Mouse (Mus musculus) urinary bladder, postnatal 14 days (tissue): ENCODE data around the gene Cdx2.

ENCODE experiments used
- DNase-seq: peaks from one replicate; pipeline ENCODE4 v3.0.0; 2021; ENCODE audit warnings: low spot score

Cdx2 gene

GRCm38 (mm10) chr5:147292506-147293120 is 14.5 kb downstream of the Cdx2 start:
- DNase-seq = no peak

DNA sequence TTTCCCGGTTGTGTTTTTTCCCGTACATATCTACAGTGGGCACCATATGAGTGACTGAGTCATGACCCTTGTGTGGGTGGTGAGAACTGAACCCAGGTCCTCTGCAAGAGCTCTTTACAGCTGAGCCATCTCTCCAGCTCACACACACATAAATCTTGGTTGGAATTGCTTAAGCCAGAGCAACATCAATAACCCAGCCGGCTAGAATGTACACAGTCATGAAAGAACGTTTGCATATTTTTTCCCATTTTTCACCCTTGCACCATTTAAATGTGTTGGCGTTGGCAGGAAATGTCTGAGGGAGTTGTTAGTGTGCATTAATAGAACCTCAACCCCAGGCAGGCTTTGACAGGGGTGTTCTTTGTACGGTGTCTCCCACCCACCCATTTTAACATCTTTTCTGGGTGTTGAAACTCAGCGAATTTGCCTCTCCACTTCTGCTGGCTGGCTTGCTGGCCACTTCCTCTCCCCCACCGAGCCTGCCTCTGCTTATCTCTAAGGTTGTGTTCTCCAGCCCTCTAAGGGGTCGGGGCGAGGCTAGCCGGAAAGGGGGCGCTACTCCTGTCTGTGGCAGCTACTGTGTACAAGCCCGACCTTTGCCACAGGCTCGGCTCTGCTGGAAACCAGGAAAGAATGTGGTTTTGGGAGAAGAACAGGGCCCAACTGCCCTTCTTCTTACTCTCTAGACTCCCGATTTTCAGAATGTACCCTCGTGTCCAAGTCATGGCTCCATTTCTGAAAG is 15.1 kb downstream of the Cdx2 start:
- no peak for DNase-seq

GRCm38 (mm10) chr5:147284365-147284764 is 22.7 kb downstream of the Cdx2 start:
- DNase-seq = no peak

GRCm38 (mm10) chr5:147277547-147277925 is 29.5 kb downstream of the Cdx2 start:
- no peak for DNase-seq

DNA sequence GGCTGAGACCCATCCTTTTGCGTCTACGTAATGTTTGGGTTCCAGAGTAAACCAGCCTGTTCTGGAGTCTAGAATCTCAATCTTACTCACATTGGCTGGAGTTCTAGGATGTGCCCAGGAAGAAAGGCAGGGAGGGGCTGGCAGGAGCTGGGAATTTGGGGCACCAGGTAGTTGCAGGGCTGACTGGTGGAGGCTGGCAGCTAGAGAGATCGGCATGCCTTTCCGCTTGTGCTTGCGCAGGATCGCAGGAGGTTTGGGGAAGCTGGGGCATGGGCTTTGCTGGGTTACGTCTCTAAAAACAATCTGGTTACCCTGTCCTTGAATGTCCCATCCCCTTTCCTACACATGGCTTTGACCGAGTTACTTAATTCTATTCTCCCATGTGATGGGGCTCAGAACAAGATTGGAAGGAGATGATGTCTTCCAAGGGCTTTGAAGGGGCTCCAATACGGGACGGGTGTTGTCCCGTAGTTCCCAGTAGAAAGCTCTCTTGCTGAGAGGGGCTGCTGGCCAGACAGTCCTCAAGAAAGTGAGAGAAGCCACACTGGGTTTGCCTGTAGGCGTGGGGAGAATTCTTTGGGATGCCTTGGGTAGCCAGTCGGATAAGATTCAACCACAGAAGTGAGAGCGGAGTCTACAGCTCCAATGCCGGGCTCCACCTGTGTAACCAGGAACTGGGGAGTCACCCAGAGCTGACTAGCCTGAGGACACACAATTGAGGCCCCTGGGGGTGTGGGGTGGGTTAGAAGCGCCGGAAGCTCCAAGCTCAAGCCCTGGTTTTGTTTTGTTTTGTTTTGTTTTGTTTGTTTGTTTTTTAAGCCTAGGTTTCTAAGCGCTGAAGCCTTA is 30.1 kb downstream of the Cdx2 start:
- DNase-seq = no peak

DNA sequence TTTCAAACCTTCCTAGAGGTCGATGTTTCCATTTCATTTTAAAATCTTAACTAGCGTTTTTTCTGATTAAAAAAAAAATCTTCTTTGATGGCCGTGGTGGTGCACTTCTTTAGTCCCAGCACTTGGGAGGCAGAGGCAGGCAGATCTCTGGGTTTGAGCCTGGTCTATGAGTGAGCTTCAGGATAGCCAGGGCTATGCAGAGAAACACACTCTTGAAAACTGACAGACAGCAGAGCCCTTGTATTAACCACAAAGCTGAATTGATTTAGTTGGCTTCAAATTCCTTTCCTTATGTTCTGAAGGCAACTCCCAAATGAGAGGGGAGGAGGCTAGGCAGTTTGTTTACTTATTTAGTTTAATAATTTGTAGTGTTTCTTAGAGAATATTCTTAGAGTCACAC is 31.3 kb downstream of the Cdx2 start:
- no peak for DNase-seq

DNA sequence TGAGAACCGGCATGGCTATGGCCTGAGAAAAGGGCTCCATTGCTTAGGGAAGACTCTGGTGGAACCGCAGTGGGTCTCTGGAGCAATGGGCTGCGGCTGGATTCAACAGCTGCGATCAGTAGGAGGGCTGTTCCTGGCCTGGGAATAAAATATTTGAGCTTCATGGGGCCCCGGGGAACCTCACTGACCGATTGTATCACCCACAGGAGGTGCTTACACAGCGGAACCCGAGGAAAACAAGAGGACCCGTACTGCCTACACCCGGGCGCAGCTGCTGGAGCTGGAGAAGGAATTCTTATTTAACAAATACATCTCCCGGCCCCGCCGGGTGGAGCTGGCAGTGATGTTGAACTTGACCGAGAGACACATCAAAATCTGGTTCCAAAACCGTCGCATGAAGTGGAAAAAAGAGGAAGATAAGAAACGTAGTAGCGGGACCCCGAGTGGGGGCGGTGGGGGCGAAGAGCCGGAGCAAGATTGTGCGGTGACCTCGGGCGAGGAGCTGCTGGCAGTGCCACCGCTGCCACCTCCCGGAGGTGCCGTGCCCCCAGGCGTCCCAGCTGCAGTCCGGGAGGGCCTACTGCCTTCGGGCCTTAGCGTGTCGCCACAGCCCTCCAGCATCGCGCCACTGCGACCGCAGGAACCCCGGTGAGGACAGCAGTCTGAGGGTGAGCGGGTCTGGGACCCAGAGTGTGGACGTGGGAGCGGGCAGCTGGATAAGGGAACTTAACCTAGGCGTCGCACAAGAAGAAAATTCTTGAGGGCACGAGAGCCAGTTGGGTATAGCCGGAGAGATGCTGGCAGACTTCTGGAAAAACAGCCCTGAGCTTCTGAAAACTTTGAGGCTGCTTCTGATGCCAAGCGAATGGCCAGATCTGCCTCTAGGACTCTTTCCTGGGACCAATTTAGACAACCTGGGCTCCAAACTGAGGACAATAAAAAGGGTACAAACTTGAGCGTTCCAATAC is 32.6 kb downstream of the Cdx2 start:
- DNase-seq = no peak

DNA sequence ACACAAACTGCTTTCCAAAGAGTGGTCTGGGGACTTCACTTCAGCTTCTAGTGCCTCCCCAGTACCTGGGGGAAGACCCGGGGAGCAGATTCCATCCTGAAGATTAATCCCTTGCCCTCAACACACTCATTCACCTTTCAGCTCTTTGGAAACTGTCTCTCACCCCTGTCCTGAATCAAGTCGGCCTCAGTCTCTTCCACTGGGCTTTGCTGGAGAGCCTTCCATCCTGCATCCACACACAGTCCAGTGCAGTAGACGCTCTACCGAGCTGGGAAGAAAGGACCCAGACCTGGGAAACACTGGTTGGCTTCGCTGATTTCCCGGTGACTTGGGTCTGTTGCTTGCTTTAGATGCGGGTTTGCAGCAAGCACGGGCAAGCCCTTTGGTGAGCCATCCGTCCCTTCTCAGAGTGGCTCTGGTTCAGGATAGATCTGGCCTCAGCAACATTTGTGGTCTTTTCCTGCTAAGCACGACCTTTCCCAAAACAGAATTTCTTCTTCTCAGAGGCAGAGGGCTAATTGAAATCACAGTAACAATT is 34.2 kb downstream of the Cdx2 start:
- no peak for DNase-seq

DNA sequence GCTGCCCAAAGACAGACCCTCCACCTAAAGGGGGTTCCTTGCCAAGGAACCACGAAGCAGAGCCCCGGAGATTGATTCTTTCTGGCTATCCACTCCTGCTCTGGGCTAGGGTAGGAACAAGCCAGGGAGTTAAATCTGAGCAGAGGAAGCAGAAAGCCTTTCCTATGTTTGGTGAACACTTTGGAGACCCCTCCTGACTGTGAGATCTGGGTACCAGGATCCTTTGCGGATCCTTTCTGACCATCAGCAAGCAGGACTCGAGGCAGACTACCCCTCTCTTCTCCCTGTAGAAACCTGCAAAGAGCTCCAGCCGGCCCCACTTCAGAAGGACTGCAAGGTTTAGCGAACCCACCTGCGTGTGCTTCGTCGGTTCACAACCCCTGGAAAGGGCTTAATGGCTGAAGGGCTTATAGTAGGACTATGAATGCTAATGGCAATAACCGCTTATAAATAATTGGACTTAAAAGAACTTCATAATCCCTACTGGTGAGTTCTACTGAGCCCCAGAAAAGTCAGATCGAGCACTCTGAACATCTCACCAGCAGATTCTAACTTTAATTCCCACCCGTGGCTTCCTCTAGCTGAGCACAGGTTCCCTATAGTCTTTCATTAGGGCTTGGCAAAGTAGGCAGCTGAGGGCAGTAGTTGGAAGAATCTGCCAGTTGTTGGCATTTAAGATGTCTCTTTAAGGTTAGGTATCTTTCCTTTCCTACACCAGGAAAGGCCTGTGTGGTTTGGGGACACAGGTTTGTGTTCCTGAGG is 34.8 kb downstream of the Cdx2 start:
- DNase-seq = no peak

DNA sequence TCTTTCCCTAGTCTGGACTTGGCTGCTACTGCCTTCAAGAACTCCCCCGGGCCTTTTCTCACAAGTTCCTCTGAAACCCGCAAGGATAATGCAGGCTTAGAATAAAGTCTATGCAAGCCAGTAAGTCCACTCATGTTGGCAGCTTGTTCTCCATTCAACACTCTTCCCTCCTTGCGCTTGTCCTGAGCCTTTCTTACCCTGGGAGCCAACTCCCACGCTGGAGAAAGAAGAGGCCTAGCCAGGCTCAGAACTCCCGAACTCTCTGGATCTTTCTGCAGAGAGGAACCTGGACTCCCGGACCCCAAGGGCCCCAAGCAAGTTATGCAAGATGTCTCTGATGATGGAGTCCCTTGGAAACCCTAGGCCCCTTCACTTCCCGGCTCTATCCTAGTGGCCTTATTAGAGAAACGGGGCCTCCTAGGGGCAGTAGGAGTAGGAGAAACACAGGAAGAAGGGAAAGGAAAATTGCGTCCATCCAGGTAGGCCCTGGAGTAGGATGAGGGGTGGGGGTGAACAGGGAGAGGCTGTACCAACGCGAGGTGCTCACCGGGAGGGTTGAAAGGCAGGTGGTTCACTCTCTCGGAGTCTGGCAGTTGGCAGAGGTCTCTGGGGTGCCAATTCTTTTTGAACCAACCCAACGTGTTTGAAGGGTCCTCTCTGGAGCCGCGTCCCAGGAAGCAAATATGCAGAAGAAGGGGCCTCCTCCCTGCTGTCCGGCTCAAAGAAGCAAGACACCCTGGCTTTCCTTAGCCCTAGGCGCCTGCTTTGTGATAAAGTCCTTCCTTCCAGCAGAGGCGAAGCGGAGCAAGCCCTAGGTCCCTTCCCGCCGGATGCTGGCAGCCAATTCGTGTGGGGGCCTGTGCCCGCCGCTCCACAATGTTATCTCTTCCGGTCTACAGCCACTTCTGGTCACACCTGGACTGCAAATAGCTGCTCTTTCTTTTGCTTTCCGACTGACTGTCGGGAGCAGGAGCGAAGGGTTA is 36.1 kb downstream of the Cdx2 start:
- DNase-seq = no peak

- DNase-seq = no peak
Observed at GRCm38 (mm10) chr5:147269926-147270672, 37.0 kb downstream of the Cdx2 start, which contains the start of gene Pdx1. Gene Pdx1, plus strand, starts transcription at chr5:147269959.

DNA sequence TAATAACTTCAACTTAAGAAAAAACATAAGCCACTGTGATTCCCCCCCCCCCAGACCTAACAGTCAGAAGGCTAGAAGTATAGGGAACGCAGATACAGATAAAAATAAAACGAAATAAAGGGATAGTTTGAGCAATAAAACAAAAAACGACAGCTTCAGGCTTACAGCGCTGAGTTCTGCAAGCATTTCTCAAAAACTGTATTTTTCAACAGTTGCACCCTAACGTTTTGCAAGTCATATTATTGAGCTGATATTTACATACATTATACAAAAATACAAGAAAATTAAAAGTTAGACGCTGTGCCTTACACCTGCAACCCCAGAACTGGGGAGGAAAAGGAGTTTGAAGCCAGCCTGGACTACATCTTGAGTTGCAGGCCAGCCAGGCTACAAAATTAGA is 37.7 kb downstream of the Cdx2 start:
- no peak for DNase-seq

DNA sequence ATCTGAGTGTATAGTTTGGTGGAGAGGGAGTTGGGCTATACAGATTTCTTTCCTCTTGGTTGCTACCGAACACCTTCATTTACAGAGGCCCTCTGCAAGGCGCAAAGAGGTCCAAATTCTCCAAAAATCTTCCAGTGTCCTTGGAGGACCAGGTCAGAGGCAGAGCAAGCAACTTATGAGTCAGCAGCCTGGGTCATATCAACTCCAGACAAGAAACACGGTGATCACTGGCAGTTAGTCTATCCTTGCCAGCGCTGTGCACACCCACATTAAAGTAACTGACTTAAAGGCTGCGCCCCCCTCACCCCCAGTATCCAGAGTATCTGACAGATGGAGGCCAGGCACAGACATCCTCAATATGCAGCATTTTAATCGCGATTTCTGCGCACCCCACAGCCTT is 38.3 kb downstream of the Cdx2 start:
- DNase-seq = no peak

DNA sequence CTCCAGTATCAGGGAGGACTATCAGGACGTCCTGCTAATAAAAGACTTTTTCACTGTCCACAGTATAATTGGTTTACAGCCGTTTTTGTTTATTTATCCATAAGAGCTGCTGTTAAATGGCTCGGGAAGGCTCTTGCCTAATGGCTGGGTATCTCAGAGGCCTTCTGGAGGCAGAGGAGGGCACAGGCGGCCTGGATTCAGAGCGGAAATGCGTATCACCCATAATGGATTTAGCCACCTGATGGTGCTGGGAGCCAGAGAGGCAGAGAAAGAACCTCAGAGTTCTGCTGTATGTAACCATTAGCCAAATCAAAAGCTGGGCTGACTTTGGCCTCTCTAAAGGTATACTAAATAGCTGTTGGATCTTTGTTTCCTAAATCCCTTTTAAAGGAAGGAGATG is 39.6 kb downstream of the Cdx2 start:
- DNase-seq = no peak

GRCm38 (mm10) chr5:147263945-147264344 is 43.1 kb downstream of the Cdx2 start:
- DNase-seq = no peak

DNA sequence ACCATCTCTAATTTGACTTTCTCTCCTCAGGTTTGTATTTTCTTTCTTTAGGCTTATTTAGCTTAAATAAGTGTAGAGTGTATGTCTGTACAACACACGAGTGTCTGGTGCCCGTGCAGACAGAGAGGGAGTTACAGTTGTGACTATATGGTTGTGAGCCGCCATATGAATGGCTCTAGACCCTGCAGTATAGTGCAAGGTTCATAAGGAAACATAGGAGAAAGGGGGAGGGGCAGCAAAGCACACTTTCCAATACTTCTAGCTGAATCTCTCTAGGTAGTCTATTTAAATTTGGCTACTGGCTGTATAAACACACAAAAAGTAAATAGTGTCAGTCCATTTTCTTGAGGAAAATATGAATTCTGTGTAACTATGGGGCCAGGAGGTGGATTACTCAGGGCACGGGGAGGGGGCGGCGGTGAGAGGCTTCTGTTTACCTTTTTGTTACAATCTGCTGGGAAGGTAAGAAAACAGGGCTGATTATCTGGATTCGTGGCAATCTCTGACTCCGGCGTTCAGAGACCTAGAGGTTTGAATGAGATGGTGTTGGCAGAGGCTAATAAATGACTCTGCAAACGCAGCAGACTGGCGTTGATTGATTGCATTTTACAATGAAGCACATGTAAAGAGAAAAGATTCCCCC is 45.0 kb downstream of the Cdx2 start:
- DNase-seq = no peak

DNA sequence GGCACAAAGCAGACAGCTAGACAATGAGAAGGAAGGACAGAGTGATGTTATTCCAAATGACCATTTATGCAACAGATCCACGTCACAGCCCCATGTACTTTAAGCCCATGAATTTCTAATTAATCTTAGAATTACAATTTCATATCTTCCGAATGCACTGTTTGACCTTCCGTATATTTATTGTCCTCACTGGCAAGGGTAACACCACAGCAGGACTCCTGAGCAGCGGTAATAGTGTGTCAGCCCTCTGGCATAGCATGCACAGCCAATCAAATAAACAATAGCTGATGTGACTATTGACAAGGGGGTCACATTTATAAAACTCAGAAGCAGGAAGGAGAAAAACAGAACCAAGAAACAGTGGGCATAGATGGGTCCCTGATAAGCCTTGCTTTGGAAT is 46.3 kb downstream of the Cdx2 start:
- no peak for DNase-seq

GRCm38 (mm10) chr5:147260189-147260588 is 46.9 kb downstream of the Cdx2 start:
- DNase-seq = no peak
